Mouse (Mus musculus) hindbrain, embryonic 13.5 days (tissue): ENCODE measurements at regions not wholly inside any gene's neighbourhood (a gene's known extent, or its start where the extent isn't known, plus 50 kb on each side); places are given as distances from the start of the nearest gene placed in this dataset.
"Not testable (repeated sequence)": the region's sequence is repeated elsewhere in the genome, so short reads cannot be mapped to it uniquely, and the experiment has no call there.

ENCODE experiments used
- ATAC-seq: fragments of 200-750 bp; cut with Nextera tagmentation; 2 replicates; pipeline ENCODE4 v1.8.0; 2017; ENCODE audit warnings: moderate TSS enrichment; ENCODE audit not compliant: low FRiP score
- H3K27ac ChIP-seq: fragments of 300-500 bp; sonication (generic); 2 replicates; pipeline ENCODE4 v1.5.1; 2015; ENCODE audit warnings: inconsistent platforms, mild to moderate bottlenecking, moderate library complexity
- H3K27me3 ChIP-seq: fragments of 300-500 bp; sonication (generic); 2 replicates; pipeline ENCODE4 v1.6.1; 2015; ENCODE audit warnings: mild to moderate bottlenecking, inconsistent platforms
- H3K36me3 ChIP-seq: fragments of 300-500 bp; sonication (generic); 2 replicates; pipeline ENCODE4 v1.6.1; 2015; ENCODE audit warnings: mild to moderate bottlenecking, inconsistent platforms
- H3K4me1 ChIP-seq: fragments of 300-500 bp; sonication (generic); replicated peaks from 2 replicates; pipeline ENCODE4 v1.6.1; 2015; ENCODE audit warnings: inconsistent platforms
- H3K4me2 ChIP-seq: fragments of 300-500 bp; sonication (generic); 2 replicates; pipeline ENCODE4 v1.6.1; 2015; ENCODE audit warnings: inconsistent platforms, mild to moderate bottlenecking, moderate library complexity
- H3K4me3 ChIP-seq: fragments of 300-500 bp; sonication (generic); 2 replicates; pipeline ENCODE4 v1.5.1; 2015; ENCODE audit warnings: mild to moderate bottlenecking, inconsistent platforms
- H3K9ac ChIP-seq: fragments of 300-500 bp; sonication (generic); 2 replicates; pipeline ENCODE4 v1.6.1; 2015; ENCODE audit warnings: mild to moderate bottlenecking, inconsistent platforms
- H3K9me3 ChIP-seq: fragments of 300-500 bp; sonication (generic); 2 replicates; pipeline ENCODE4 v1.6.1; 2016; ENCODE audit warnings: inconsistent platforms
- WGBS: fragments of 180-500 bp; shearing (Covaris S2); methylation state at CpG from one replicate; pipeline ENCODE4 v1.1.7; 2015; 5-methylcytosine and 5-hydroxymethylcytosine counted together

DNA sequence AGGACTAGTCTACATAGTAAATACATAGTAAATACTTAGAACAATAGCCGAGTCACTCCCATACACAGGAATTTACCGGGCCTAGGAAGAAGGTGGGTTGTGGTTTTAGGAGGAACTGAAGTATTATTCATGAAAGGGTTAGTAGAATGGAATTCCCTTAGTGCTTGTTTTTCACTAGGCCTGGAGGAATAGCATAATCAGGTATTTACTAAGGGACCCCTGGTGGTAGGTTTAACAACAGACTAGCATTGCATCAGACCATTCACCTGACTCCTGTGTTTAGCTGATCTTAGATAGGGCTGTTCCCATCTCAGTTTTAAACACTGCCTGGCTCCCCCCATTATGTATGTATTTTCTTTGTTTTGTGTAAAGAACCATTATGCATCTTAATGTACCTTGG is 339.0 kb downstream of the Dync2h1 start:
- H3K9ac ChIP-seq, H3K27ac ChIP-seq, H3K27me3 ChIP-seq, H3K9me3 ChIP-seq, H3K4me1 ChIP-seq, H3K4me2 ChIP-seq, ATAC-seq, H3K4me3 ChIP-seq, H3K36me3 ChIP-seq: not testable (repeated sequence)
- 94% methylated on average over 2 of the region's 2 CpGs for WGBS

DNA sequence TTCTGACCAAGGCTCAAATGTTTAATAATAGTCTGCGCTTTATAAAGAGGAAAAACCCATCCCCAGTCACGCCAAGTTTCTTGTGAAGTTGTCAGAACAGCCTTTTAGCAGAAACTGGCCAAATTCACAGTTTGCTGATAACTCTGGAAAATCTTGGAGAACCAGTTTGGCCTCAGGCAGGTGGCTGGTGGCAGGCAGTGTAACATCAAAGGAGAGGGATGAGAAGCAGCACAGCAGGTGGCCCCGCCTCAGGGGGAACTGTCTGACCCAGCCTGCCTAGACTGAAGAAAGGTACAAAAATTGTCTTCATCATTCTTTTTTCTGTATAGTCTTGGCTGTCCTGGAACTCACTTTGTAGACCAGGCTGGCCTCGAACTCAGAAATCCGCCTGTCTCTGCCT is 349.3 kb downstream of the Dync2h1 start:
- not testable (repeated sequence) for H3K9ac ChIP-seq, H3K27me3 ChIP-seq, H3K4me1 ChIP-seq, H3K4me2 ChIP-seq, H3K36me3 ChIP-seq, ATAC-seq, H3K9me3 ChIP-seq, H3K27ac ChIP-seq, H3K4me3 ChIP-seq
- WGBS, result 80% methylated on average over 5 of the region's 5 CpGs

DNA sequence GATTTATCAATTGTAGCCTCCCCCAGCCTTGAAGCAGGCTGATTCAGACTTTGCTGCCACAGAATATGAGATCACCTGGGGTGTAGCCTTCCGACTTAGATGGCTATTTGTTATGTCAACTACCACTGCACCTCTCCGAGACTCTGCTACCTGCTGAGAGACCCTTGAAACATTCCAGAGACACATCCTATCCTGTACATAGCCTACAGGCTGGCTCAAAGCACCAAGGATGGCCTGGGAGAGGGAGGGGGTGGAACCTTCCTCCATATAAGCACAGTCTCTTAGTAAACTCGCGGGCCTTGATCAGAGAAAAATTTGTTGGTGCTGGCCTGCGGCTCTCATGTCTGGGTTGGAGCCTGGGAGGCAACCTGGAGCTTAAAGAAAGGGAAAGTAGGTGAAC is 349.8 kb downstream of the Dync2h1 start:
- Histone ChIP-seq H3K4me2 (no peak overlapping the region), H3K27ac (no peak overlapping the region), H3K4me3 (no peak overlapping the region), H3K4me1 (no peaks in the 10 kb centered on the region), H3K27me3 (no peaks in the 10 kb centered on the region), H3K36me3 (no peaks in the 10 kb centered on the region), H3K9me3 (no peaks in the 10 kb centered on the region), H3K9ac (no peak overlapping the region)
- ATAC-seq, result no peak
- 70% methylated on average over 5 of the region's 5 CpGs for WGBS

DNA sequence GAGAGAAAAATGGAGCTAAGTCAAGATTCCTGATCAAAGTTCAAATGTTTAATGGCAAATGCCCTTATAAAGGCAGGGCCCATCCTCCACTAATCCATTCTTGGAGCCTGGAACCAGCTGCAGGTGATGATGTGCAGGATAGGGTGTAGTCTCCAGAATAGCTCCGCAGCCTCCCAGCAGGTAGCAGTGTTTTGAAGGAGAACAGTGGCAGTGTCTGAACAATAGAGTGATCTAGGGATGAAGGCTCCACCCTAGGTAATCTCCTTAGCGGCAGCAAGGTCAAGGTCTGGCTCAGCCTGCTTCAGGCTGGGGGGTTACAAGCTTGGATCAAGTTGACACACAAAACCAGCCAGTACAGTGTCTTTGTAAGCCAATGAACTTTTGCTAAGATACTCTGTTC is 351.4 kb downstream of the Dync2h1 start:
- 49% methylated on average over 2 of the region's 2 CpGs for WGBS
- Histone ChIP-seq H3K4me1 (no peaks in the 10 kb centered on the region), H3K9me3 (no peaks in the 10 kb centered on the region), H3K9ac (no peak overlapping the region), H3K4me2 (no peak overlapping the region), H3K4me3 (no peak overlapping the region), H3K27ac (no peak overlapping the region), H3K27me3 (no peaks in the 10 kb centered on the region), H3K36me3 (no peaks in the 10 kb centered on the region)
- ATAC-seq, result no peak

DNA sequence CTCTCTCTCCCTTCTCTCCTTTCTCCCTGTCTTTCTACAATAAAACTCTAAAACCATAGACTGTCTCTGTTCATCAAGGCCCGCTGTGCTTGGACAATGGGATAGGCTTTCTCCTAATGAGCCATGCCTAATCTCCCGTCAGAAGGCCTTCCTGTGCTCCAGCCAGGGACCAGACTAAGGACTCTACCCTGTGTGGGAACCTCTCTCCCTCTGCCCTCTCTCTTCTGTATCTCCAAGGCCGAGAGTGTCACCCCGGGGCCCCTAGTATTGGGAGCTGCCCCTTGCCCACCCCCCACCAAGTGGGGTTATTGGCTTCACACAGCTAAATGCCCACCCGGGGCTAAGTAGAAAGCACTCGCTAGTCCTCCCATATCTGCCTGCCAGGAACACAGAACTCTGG is 352.6 kb downstream of the Dync2h1 start:
- WGBS, result 55% methylated on average over 6 of the region's 6 CpGs
- ATAC-seq, H3K4me3 ChIP-seq, H3K27me3 ChIP-seq, H3K9me3 ChIP-seq, H3K27ac ChIP-seq, H3K9ac ChIP-seq, H3K4me2 ChIP-seq, H3K36me3 ChIP-seq, H3K4me1 ChIP-seq: not testable (repeated sequence)

DNA sequence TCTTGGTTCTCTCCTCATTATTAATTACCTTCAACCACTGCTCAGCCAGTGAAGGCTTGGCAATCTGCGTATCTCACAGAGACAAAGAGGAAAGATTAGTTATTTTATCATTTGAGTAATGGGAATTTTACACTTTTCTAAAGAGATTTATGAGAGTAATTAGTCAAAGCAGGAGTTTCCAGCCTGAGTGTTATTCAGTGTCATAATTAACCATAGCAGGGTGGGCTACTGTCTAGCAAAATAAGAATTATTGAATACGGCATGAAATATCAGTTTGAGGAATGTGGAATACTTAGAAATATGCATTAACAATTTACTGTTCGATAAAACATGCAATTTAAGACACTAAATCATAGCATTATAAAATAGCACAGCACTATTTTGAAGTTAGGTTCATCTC is 357.7 kb downstream of the Dync2h1 start:
- no peaks in the 10 kb centered on the region for H3K9me3 ChIP-seq
- H3K36me3 ChIP-seq, result no peaks in the 10 kb centered on the region
- H3K9ac ChIP-seq, result no peak overlapping the region
- no peak overlapping the region for H3K4me3 ChIP-seq
- 78% methylated on average over 3 of the region's 3 CpGs for WGBS
- no peak overlapping the region for H3K4me2 ChIP-seq
- no peaks in the 10 kb centered on the region for H3K27me3 ChIP-seq
- ATAC-seq, result no peak; the same call in 1 of the 2 replicates
- no peaks in the 10 kb centered on the region for H3K4me1 ChIP-seq
- H3K27ac ChIP-seq, result no peak overlapping the region

DNA sequence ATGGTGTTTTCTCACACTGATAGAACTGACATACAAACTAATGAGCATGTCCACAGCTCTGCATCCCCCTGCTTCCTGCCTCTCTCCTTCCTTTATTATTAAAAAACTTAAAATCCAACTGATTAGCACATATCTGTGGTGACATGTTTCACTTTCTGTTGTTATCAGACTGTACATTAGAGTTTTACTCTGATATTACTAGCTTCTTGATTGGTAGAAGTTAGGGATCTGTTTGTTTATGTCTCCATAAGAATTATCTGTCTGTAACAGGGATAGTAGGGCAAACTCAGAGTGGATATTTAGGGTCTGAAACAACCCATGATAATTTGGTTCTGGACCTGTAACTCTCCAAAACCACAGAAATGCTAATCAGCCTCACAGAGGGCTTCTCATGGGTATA is 358.6 kb downstream of the Dync2h1 start:
- no peak overlapping the region for H3K4me3 ChIP-seq
- ATAC-seq, result no peak
- no peak overlapping the region for H3K27ac ChIP-seq
- no peak overlapping the region for H3K4me2 ChIP-seq
- H3K9me3 ChIP-seq, result no peaks in the 10 kb centered on the region
- H3K4me1 ChIP-seq, result no peaks in the 10 kb centered on the region
- H3K27me3 ChIP-seq, result no peaks in the 10 kb centered on the region
- no peaks in the 10 kb centered on the region for H3K36me3 ChIP-seq
- H3K9ac ChIP-seq, result no peak overlapping the region

DNA sequence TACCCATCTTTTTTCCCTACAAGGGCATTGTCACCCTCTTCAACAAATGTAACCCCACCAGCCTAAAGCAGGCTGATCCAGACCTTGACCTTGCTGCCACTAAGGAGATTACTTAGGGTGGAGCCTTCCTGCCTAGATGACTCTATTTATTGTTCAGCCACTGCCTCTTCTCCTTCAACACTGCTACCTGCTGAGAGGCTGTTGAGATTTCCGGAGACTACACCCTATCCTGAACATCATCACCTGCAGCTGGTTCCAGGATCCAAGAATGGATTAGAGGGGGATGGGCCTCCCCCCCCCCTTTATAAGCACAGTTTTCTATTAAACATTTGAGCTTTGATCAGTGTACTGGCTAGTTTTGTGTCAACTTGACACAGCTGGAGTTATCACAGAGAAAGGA is 360.3 kb downstream of the Dync2h1 start:
- H3K36me3 ChIP-seq, ATAC-seq, H3K27me3 ChIP-seq, H3K4me1 ChIP-seq, H3K9ac ChIP-seq, H3K27ac ChIP-seq, H3K4me3 ChIP-seq, H3K9me3 ChIP-seq, H3K4me2 ChIP-seq: not testable (repeated sequence)
- WGBS, result 87% methylated on average over 1 of the region's 1 CpGs

DNA sequence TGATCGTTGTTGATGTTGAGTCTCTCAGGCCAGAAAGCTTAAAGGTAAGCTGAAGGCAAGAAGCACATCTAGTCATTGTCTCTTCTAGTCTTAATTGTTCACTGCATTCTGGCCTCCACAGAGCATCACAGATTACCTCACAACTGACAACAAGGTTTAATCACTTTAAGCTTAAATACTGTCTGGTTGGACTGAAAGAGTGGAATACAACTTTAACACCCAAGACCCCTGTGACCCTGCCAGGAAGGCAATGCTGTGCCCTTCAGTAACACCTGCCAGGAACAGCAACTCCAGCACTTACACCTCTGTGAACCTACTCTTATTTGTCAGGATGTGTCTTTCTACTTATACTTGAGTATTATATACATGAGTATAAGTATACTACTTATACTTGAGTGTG is 360.7 kb downstream of the Dync2h1 start:
- Histone ChIP-seq H3K4me1 (no peaks in the 10 kb centered on the region), H3K27ac (no peak overlapping the region), H3K4me2 (no peak overlapping the region), H3K27me3 (no peaks in the 10 kb centered on the region), H3K9me3 (no peaks in the 10 kb centered on the region), H3K4me3 (no peak overlapping the region), H3K36me3 (no peaks in the 10 kb centered on the region), H3K9ac (no peak overlapping the region)
- ATAC-seq, result no peak
- WGBS, result 84% methylated on average over 1 of the region's 1 CpGs

DNA sequence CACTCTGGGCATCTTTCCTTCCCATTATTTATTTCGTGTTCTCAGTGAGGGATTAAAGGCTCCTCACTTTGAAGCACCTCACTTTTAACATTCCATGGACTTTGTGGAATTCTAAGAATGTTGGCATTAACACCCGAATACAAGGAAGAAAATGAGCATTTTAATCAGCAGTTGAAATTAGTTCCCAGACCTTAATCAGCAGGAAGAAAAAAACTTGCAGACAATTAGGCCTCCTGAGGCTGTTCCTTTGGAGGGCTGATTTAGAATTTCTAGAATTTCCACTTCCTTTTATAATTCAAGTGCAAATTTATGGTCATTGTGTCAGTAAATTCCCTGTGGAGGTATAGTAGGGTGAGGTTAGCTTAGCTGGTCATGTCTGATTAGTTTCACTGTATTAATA is 407.6 kb downstream of the Dync2h1 start:
- H3K4me3 ChIP-seq, result no peak overlapping the region
- H3K9ac ChIP-seq, result no peak overlapping the region
- no peaks in the 10 kb centered on the region for H3K36me3 ChIP-seq
- H3K27ac ChIP-seq, result no peak overlapping the region
- WGBS, result 52% methylated on average over 2 of the region's 2 CpGs
- H3K4me1 ChIP-seq, result no peaks in the 10 kb centered on the region
- no peaks in the 10 kb centered on the region for H3K27me3 ChIP-seq
- no peak overlapping the region for H3K4me2 ChIP-seq
- ATAC-seq, result no peak
- H3K9me3 ChIP-seq, result no peaks in the 10 kb centered on the region

DNA sequence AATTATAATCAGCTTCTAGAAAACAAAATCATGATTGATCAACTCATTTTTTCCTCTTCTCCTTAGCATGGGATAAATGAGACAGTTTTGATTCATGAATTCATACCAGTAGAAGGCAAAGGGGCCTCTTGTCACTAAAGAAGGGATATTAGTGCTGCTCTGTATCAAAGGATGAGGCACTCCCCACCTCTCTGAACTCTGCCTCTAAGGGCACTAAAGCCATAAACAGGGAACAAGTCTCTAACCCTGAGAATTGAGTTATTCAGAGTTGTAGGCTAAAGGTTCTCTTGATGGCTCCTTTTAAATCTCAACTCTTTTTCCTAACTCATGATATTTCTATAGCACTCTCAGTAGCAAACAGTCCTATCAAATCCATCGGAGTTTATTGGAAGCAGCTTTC is 442.8 kb downstream of the Dync2h1 start:
- Histone ChIP-seq H3K9me3 (no peaks in the 10 kb centered on the region), H3K4me2 (no peak overlapping the region), H3K27me3 (no peaks in the 10 kb centered on the region), H3K27ac (no peak overlapping the region), H3K4me3 (no peak overlapping the region), H3K4me1 (no peaks in the 10 kb centered on the region), H3K9ac (no peak overlapping the region), H3K36me3 (no peaks in the 10 kb centered on the region)
- ATAC-seq, result no peak
- WGBS, result 98% methylated on average over 1 of the region's 1 CpGs

DNA sequence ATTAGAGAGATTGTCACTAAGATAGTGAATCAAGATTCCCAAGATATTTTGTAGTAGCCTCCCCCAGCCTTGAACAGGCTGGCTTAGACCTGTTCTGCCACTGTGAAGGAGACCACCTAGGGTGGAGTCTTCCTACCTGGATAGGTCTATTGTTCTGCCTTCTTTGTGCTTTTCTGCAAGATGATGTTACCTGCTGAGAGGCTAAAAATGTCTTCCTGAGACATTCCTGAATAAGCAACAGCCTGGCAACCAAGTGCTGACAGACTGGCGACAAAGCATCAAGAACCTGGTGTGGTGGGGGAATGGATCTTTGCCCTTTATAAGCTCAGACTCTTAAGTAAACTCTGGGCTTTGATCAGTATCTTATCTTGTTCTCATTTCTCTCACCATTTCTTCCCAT is 447.8 kb downstream of the Dync2h1 start:
- Histone ChIP-seq H3K9me3 (no peaks in the 10 kb centered on the region), H3K4me2 (no peak overlapping the region), H3K4me3 (no peak overlapping the region), H3K27ac (no peak overlapping the region), H3K27me3 (no peaks in the 10 kb centered on the region), H3K4me1 (no peaks in the 10 kb centered on the region), H3K36me3 (no peaks in the 10 kb centered on the region), H3K9ac (no peak overlapping the region)
- WGBS, result 66% methylated on average over 1 of the region's 1 CpGs
- no peak for ATAC-seq

DNA sequence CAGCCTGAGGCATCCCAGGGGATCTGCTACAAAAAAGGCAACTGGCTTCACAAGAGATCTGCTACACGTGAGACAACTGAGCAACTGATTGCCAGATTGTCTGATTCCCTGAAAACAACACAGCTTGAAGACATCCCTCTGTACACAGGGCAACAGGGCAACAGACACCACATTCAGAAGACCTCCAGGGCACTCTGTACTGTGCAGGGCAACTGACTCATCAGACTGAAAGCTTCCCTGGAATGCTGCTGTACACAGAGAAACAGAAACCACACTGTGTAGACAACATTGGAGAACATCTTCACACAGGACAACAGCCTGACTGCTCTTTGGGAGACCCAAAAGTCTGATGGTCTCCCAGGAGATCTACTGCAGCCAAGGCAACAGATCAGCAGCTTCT is 456.8 kb upstream of the Ddi1 start:
- Histone ChIP-seq H3K9ac (no peak overlapping the region), H3K27ac (no peak overlapping the region), H3K27me3 (no peaks in the 10 kb centered on the region), H3K36me3 (no peaks in the 10 kb centered on the region), H3K4me2 (no peak overlapping the region), H3K4me1 (no peaks in the 10 kb centered on the region), H3K4me3 (no peak overlapping the region), H3K9me3 (no peaks in the 10 kb centered on the region)
- ATAC-seq, result no peak
- WGBS, result 35% methylated on average over 1 of the region's 1 CpGs

DNA sequence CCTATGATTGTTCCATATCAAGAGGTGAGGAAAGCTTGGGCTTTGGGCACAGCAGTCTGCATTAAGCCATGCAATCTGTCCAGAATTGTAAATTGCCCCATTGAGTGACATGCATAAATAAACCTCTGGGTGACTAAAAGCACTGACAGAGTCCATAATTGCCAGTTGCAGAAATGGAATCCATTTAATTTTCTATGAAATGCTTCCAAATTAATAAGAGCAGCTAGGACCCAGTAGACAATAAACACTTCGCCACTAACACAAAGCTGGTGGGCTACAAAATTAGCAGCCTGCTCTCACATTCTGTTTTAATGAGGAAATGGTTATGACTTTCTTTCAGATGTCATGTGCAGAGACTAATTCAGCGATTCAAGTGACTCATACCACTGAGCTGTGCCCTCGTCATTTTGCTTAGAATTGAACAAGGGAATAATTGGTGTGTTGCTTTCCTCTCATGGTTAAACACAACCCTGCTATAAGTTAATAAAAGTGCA is 407.6 kb upstream of the Ddi1 start:
- Histone ChIP-seq H3K36me3 (no peaks in the 10 kb centered on the region), H3K9ac (no peak overlapping the region), H3K27ac (no peak overlapping the region), H3K4me3 (no peak overlapping the region), H3K9me3 (no peaks in the 10 kb centered on the region), H3K27me3 (no peaks in the 10 kb centered on the region), H3K4me2 (no peak overlapping the region), H3K4me1 (no peaks in the 10 kb centered on the region)
- no peak for ATAC-seq
- 80% methylated on average over 3 of the region's 3 CpGs for WGBS
